In genomic region chr1:152687099-152687730, GRCm38 (mm10) we compare ENCODE assay signal across 8 mouse cellular contexts.
A peak's percentile ranks its signal among the peaks of the same experiment; 100 is the strongest.
DNase-seq lines count a peak whose midpoint lies in the region; ATAC-seq and TF ChIP-seq lines count a peak whose summit lies in the region.

No protein-coding gene starts in this region.

- no peak for TF ChIP-seq CTCF in intestine, postnatal 0 days (IDR thresholded peaks at IDR 0.05; ENCODE audit: low read depth)

- H3K27me3 ChIP-seq in intestine, embryonic 14.5 days (replicated peaks; ENCODE audit: control insufficient read depth, insufficient read depth, low read length) = no peaks in the 10 kb centered on the region
- no peaks in the 10 kb centered on the region; the same call in 1 of the 2 replicates for H3K27me3 ChIP-seq in intestine, postnatal 0 days (replicated peaks; ENCODE audit: control insufficient read depth, insufficient read depth, low read length)
- no peaks in the 10 kb centered on the region for H3K27me3 ChIP-seq in intestine, embryonic 16.5 days (replicated peaks; ENCODE audit: control insufficient read depth, insufficient read depth, low read length)

- H3K4me3 ChIP-seq in intestine, embryonic 14.5 days (ENCODE audit: low read depth, low read length) = no peak overlapping the region
- H3K4me3 ChIP-seq in intestine, postnatal 0 days (ENCODE audit: low read depth, low read length) = no peak overlapping the region
- H3K4me3 ChIP-seq in intestine, embryonic 16.5 days (ENCODE audit: low read length) = no peak overlapping the region

- 11% methylated on average over 6 of the region's 6 CpGs for whole genome bisulfite sequencing in intestine, embryonic 14.5 days
- WGBS in intestine, postnatal 0 days = 31% methylated on average over 6 of the region's 6 CpGs
- WGBS in intestine, embryonic 16.5 days = 22% methylated on average over 6 of the region's 6 CpGs

- DNase-seq in intestine, embryonic 14.5 days (ENCODE audit: low spot score) = peak; percentile 65
- peak; percentile 37 for DNase-seq in gastrocnemius, postnatal 10 days
- DNase-seq in lung, postnatal 10 days = peak; percentile 71
- no peak for DNase-seq in frontal cortex, adult 2 months (ENCODE audit: extremely low spot score in 1 of 2, low spot score in 1 of 2)
- DNase-seq in urinary bladder, postnatal 10 days (ENCODE audit: low spot score) = no peak

- H3K9ac ChIP-seq in intestine, embryonic 14.5 days (ENCODE audit: low read length) = no peak overlapping the region
- H3K9ac ChIP-seq in intestine, postnatal 0 days (ENCODE audit: low read depth, low read length) = no peak overlapping the region; the same call in 1 of the 2 replicates
- H3K9ac ChIP-seq in intestine, embryonic 16.5 days (ENCODE audit: low read depth, low read length) = no peak overlapping the region

- H3K36me3 ChIP-seq in intestine, embryonic 14.5 days (ENCODE audit: control insufficient read depth, insufficient read depth, low read length) = no peaks in the 10 kb centered on the region
- no peaks in the 10 kb centered on the region for H3K36me3 ChIP-seq in intestine, postnatal 0 days (ENCODE audit: control insufficient read depth, insufficient read depth)
- no peaks in the 10 kb centered on the region for H3K36me3 ChIP-seq in intestine, embryonic 16.5 days (ENCODE audit: control insufficient read depth, insufficient read depth, low read length)

- H3K4me1 ChIP-seq in intestine, embryonic 14.5 days (replicated peaks; ENCODE audit: control insufficient read depth, insufficient read depth, low read length) = peaks cover 33% of the 10 kb centered on the region
- H3K4me1 ChIP-seq in intestine, postnatal 0 days (replicated peaks; ENCODE audit: control insufficient read depth, insufficient read depth, low read length) = peaks cover 11% of the 10 kb centered on the region; the same call in 1 of the 2 replicates
- peaks cover 17% of the 10 kb centered on the region for H3K4me1 ChIP-seq in intestine, embryonic 16.5 days (ENCODE audit: control insufficient read depth, insufficient read depth, low read length)

- peak overlapping the region; percentile 45 for H3K27ac ChIP-seq in intestine, embryonic 14.5 days (ENCODE audit: low read depth)
- no peak overlapping the region for H3K27ac ChIP-seq in intestine, postnatal 0 days (ENCODE audit: low read depth, low read length)
- peak overlapping the region; percentile 73 for H3K27ac ChIP-seq in intestine, embryonic 16.5 days (ENCODE audit: low read length)

- peak; percentile 70 for ATAC-seq in intestine, embryonic 14.5 days (replicated peaks; ENCODE audit: low FRiP score, low TSS enrichment, low read depth)
- ATAC-seq in intestine, postnatal 0 days = no peak
- ATAC-seq in intestine, embryonic 16.5 days = peak; percentile 79
- no peak for ATAC-seq in megakaryocyte, adult 5-6 weeks (ENCODE audit: poor library complexity, severe bottlenecking)

- no peak overlapping the region for H3K4me2 ChIP-seq in intestine, embryonic 14.5 days (ENCODE audit: low read length)
- no peak overlapping the region for H3K4me2 ChIP-seq in intestine, postnatal 0 days (replicated peaks; ENCODE audit: low read depth)
- 0 out of 2 replicates have a peak overlapping the region, but pooled peaks have one; percentile 10 for H3K4me2 ChIP-seq in intestine, embryonic 16.5 days (ENCODE audit: low read depth, low read length)

- no peaks in the 10 kb centered on the region for H3K9me3 ChIP-seq in intestine, embryonic 14.5 days (ENCODE audit: control insufficient read depth, low read length)
- no peaks in the 10 kb centered on the region for H3K9me3 ChIP-seq in intestine, postnatal 0 days (ENCODE audit: control insufficient read depth)
- H3K9me3 ChIP-seq in intestine, embryonic 16.5 days (ENCODE audit: control insufficient read depth, low read length) = no peaks in the 10 kb centered on the region

Comparison
In these comparisons a context has a peak if more than half of its experiments do, and no peak if none do; other contexts are left out.
1. ATAC-seq: peak in intestine, embryonic 14.5 days (single experiment) and intestine, embryonic 16.5 days (single experiment); none in intestine, postnatal 0 days (single experiment) and megakaryocyte, adult 5-6 weeks (single experiment).
2. DNase-seq: peak in intestine, embryonic 14.5 days (single experiment), gastrocnemius, postnatal 10 days (single experiment) and lung, postnatal 10 days (single experiment); none in frontal cortex, adult 2 months (0 of 2) and urinary bladder, postnatal 10 days (single experiment).